Mouse (Mus musculus) stomach, postnatal 0 days (tissue): ENCODE measurements around the gene Cox19.

Source experiments
- CTCF ChIP-seq: IDR thresholded peaks from 2 replicates; pipeline ENCODE4 v1.5.1; 2016; ENCODE audit warnings: antibody characterized with exemption, low read depth, mild to moderate bottlenecking, moderate library complexity
- EP300 ChIP-seq: optimal IDR thresholded peaks from 2 replicates; pipeline ENCODE3; 2016; ENCODE audit warnings: antibody characterized with exemption

GRCm38 (mm10) chr5:139387329-139388194, 36.3 kb upstream of the Cox19 start:
- TF ChIP-seq EP300 (no peak), CTCF (no peak)
